Mouse (Mus musculus) mammary gland, adult 2 months (tissue): ENCODE results near the gene Olfr1204. TPM values are rescaled to one million over a fixed set of nuclear protein-coding genes. Genes with fewer than 3 reads are reported as not detected.

Source experiments
- polyA plus RNA-seq: library from polyadenylated mRNA; depleted of rRNA; stranded (reverse); fragments of >200 nt; gene quantifications from 2 replicates; pipeline ENCODE4 v1.2.3, GENCODE M21; 2012; ENCODE audit warnings: low replicate concordance; rRNA removed

Gene Olfr1204
- not detected in 2 replicates for polyA plus RNA-seq

GRCm38 (mm10) chr2:88848992-88849391, at the start of gene Olfr1204:
TSS of gene Olfr1204 (plus strand) at chr2:88849292.

GRCm38 (mm10) chr2:88814196-88814595, 34.9 kb upstream of the Olfr1204 start, which contains the start of gene Olfr1202:
TSS of gene Olfr1202 (plus strand) at chr2:88814496.

DNA sequence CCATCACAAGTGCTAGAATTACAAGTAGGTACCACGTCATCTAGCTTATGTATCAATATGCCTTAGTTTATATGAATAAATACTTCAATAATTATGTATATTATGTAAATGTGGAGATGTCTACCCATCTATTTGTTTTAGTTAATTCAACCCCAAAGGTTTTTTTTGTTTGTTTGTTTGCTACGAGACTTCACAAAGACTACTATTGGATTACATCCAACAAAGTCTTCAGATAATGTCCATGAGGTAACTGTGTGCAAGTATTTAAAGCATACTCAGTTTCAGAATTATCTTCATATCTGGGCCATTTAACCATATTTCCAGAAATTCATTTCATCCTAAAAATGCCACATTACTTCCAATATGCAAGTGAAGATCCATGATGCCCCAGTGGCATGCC, 19.7 kb upstream of the Olfr1204 start, which contains the start of gene Olfr1205:
Olfr1205 (plus strand) TSS at position 301 of the 400 bp plus-strand sequence.

DNA sequence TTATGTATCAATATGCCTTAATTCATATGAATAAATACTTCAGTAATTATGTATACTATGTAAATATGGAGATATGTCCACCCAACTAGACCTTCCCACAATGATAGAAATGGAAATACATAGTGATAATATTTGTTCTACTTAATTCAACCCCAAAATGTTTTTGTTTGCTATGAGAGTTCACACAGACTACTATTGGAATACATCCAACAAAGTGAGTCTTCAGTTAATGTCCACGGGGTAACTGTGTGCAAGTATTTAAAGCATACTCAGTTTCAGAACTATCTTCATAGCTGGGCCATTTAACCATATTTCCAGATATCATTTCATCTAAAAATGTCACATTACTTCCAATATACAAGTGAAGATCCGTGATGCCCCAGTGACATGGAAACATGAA, 13.8 kb downstream of the Olfr1204 start, which contains the start of gene Olfr1206:
Olfr1206 (plus strand) TSS at position 301 of the 400 bp plus-strand sequence.

GRCm38 (mm10) chr2:88902211-88902610, 53.1 kb downstream of the Olfr1204 start, which contains the start of gene Olfr1208:
TSS of gene Olfr1208 (minus strand) at chr2:88902311.

Other genes with a start within 250 kb of the Olfr1204 start
- gene Olfr1191-ps1, start 208.8 kb upstream of the Olfr1204 start, polyA plus RNA-seq, result not detected in 2 replicates
- not detected in 2 replicates for gene Olfr1192-ps1, start 200.8 kb upstream of the Olfr1204 start, polyA plus RNA-seq
- not detected in 2 replicates for gene Olfr1193, start 173.7 kb upstream of the Olfr1204 start, polyA plus RNA-seq
- not detected in 2 replicates for gene Olfr1195, start 160.1 kb upstream of the Olfr1204 start, polyA plus RNA-seq
- gene Olfr1196, start 144.7 kb upstream of the Olfr1204 start, polyA plus RNA-seq, result not detected in 2 replicates
- gene Olfr1197, start 116.9 kb upstream of the Olfr1204 start, polyA plus RNA-seq, result not detected in 2 replicates
- gene Olfr1198, start 97.9 kb upstream of the Olfr1204 start, polyA plus RNA-seq, result not detected in 2 replicates
- not detected in 2 replicates for gene Olfr1199, start 88.8 kb upstream of the Olfr1204 start, polyA plus RNA-seq
- not detected in 2 replicates for gene Olfr1200, start 78.8 kb upstream of the Olfr1204 start, polyA plus RNA-seq
- not detected in 2 replicates for gene Olfr1201, start 56.3 kb upstream of the Olfr1204 start, polyA plus RNA-seq
- not detected in 2 replicates for gene Olfr1202, start 34.8 kb upstream of the Olfr1204 start, polyA plus RNA-seq
- gene Olfr1205, start 19.6 kb upstream of the Olfr1204 start, polyA plus RNA-seq, result not detected in 2 replicates
- gene Olfr1206, start 13.9 kb downstream of the Olfr1204 start, polyA plus RNA-seq, result not detected in 2 replicates
- gene Olfr1208, start 53.0 kb downstream of the Olfr1204 start, polyA plus RNA-seq, result not detected in 2 replicates
- gene Olfr1209, start 65.9 kb downstream of the Olfr1204 start, polyA plus RNA-seq, result not detected in 2 replicates
- not detected in 2 replicates for gene Olfr1211, start 88.8 kb downstream of the Olfr1204 start, polyA plus RNA-seq
- not detected in 2 replicates for gene Olfr1212, start 104.7 kb downstream of the Olfr1204 start, polyA plus RNA-seq
- gene Gm13762, start 131.0 kb downstream of the Olfr1204 start, polyA plus RNA-seq, result not detected in 2 replicates
- gene Olfr1214, start 143.4 kb downstream of the Olfr1204 start, polyA plus RNA-seq, result not detected in 2 replicates
- not detected in 2 replicates for gene Olfr1215, start 157.7 kb downstream of the Olfr1204 start, polyA plus RNA-seq
- not detected in 2 replicates for gene Olfr1216, start 169.0 kb downstream of the Olfr1204 start, polyA plus RNA-seq
- not detected in 2 replicates for gene Olfr1217, start 182.8 kb downstream of the Olfr1204 start, polyA plus RNA-seq
- not detected in 2 replicates for gene Olfr1218, start 211.9 kb downstream of the Olfr1204 start, polyA plus RNA-seq
- gene Olfr1219, start 234.2 kb downstream of the Olfr1204 start, polyA plus RNA-seq, result not detected in 2 replicates